Mouse (Mus musculus) layer of hippocampus, adult 2 months (tissue): Measurements from ENCODE around the gene Itk. TPM values are rescaled to one million over a fixed set of nuclear protein-coding genes. Genes with fewer than 3 reads are reported as not detected.

Experiments
- DNase-seq, 2 experiments: peaks; one replicate each; pipeline ENCODE4 v3.0.0; 2022; ENCODE audit warnings: low spot score in 2 of 2
- H3K27ac ChIP-seq: fragments of 200-600 bp; 2 replicates; pipeline ENCODE4 v1.8.1; 2022
- H3K4me3 ChIP-seq: fragments of 200-600 bp; 2 replicates; pipeline ENCODE4 v1.8.1; 2022; ENCODE audit warnings: mild to moderate bottlenecking
- CTCF ChIP-seq: fragments of 200-600 bp; conservative IDR thresholded peaks from 2 replicates; pipeline ENCODE4 v1.8.1; 2022; ENCODE audit warnings: antibody characterized with exemption, mild to moderate bottlenecking, moderate library complexity
- total RNA-seq, 2 experiments: library from RNA; stranded (reverse); gene quantifications; 2 replicates each; pipeline ENCODE4 v1.2.3; 2021

Itk gene
- total RNA-seq, 2 experiments from 2014 or later: 0.27 to 0.38 TPM

- DNase-seq: no peak
- Histone ChIP-seq H3K4me3 (no peak overlapping the region), H3K27ac (no peak overlapping the region)
- TF ChIP-seq CTCF: no peak
These were observed 100.3 kb downstream of the Itk start for GRCm38 (mm10) chr11:46289022-46289421.

DNA sequence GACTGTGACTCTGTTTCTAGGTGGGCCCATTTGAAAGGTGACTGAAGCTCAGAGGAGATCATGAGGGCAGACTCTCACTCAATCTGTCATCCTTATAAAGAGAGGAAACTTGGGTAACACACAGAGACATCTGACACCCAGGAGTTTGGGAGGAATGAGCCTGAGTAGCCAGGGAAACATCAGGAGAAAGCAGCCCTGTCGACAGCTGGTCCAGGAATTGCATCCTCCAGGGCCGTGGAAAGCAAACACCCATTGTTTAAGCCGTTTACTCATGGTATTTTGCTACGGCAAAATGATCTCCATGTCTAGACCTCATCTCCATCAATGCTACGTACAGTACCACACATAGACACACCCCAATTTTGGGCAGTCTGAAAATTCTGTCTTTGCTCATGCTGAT lies 101.2 kb downstream of the Itk start:
- no peak for TF ChIP-seq CTCF
- Histone ChIP-seq H3K4me3 (no peak overlapping the region), H3K27ac (peak overlapping the region; percentile 52)
- DNase-seq: no peak

DNA sequence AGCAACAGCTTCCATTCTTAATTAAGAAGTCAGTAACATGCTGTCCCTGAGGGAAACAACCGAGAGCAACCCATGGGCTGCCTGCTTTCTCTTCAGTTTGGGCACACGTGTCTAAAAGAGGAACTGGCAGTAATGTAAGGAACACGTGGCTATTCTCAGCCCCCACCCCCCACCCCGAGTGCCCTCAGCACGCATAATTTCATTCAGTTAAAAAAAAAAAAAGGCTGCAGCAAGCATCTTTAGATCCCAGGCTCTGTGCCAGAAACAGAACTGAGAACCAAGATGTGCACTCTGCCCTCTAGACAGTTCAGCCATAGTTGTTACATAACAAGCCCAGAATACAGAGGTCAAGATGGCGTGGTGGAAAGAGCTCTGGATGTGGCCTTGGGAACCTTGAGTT lies 102.5 kb downstream of the Itk start:
- no peak overlapping the region for H3K4me3 ChIP-seq
- no peak for TF ChIP-seq CTCF
- peak overlapping the region; percentile 52; the same call in 1 of the 2 replicates for H3K27ac ChIP-seq
- DNase-seq: no peak

- Histone ChIP-seq H3K4me3 (no peak overlapping the region), H3K27ac (peak overlapping the region; percentile 59; the same call in 1 of the 2 replicates)
- no peak for DNase-seq
- no peak for TF ChIP-seq CTCF
These were observed 105.5 kb downstream of the Itk start for GRCm38 (mm10) chr11:46283800-46284199.

DNA sequence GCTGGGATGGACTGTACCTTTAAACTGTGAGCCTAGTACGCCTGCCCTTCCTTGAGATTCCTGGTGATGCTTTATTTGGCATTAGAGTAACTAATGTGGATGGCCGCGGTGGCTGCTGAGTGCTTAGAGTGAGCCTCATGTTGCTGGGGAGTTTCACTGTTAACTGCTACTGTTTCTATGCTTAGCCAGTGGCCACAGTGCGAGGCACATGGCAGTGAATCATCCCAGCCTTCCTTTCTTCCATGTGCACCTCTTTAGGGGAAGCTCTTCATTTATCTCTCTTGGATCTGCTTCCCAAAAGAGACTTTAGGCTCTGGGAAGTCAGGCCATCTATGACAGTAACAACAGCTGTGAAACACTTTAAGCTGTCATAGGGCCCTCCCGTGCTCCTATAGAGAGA lies 106.7 kb downstream of the Itk start:
- no peak for TF ChIP-seq CTCF
- DNase-seq: no peak
- no peak overlapping the region; the same call in 1 of the 2 replicates for H3K27ac ChIP-seq
- no peak overlapping the region for H3K4me3 ChIP-seq

DNA sequence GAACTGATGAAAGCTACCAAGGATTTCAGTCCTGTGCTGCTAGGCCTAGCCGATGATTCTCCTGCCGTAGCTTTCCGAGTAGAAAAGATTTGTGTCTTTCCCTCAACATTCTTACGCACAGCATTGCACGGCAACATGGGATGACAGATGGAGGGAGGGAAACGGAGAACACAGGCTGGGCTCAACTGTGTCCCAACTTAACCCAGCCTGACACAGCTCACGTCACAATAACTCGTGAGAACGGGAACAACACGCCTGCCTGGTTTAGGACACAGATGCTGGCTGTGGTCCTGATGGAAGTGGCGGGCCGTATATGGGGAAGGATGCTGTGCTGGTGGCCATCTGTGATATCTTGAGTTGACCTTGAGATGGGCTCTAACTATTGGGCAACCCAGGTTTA lies 110.6 kb downstream of the Itk start:
- no peak for TF ChIP-seq CTCF
- peak overlapping the region; percentile 64 for H3K27ac ChIP-seq
- DNase-seq: peak in 1 of 2 experiments; percentile 46

DNA sequence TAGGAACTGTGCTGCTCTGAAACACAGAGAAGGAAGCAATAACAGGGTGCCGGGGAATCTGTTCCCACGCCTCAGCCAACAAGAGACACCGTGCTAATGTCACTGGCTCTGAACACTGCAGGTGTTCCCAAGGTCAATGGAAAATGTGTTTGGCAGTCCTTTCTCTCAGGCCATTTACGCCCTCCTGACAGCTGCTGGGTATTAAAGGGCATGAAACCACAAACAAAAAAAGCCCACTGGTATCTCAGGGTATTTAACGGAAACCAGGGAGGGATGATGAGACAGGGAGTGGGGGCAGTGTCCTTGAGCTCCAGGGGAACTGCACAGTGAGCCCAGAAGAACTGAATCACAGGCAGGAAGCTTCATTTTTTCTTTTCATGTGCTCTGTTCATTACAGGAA lies 111.2 kb downstream of the Itk start:
- H3K27ac ChIP-seq: peak overlapping the region; percentile 64; the same call in 1 of the 2 replicates
- DNase-seq: no peak
- H3K4me3 ChIP-seq: no peak overlapping the region
- no peak for TF ChIP-seq CTCF

More for the DNA sequence above, 110.6 kb downstream of the Itk start:
- H3K4me3 ChIP-seq: no peak overlapping the region

GRCm38 (mm10) chr11:46276778-46277177 lies 112.5 kb downstream of the Itk start:
- DNase-seq: no peak
- peak; percentile 76 for TF ChIP-seq CTCF
- no peak overlapping the region for H3K4me3 ChIP-seq
- H3K27ac ChIP-seq: 0 out of 2 replicates have a peak overlapping the region, but pooled peaks have one; percentile 11

GRCm38 (mm10) chr11:46276168-46276567 lies 113.1 kb downstream of the Itk start:
- no peak overlapping the region for H3K4me3 ChIP-seq
- DNase-seq: no peak
- TF ChIP-seq CTCF: no peak
- H3K27ac ChIP-seq: 0 out of 2 replicates have a peak overlapping the region, but pooled peaks have one; percentile 33

- Histone ChIP-seq H3K27ac (peak overlapping the region; percentile 53; the same call in 1 of the 2 replicates), H3K4me3 (no peak overlapping the region)
- DNase-seq: peak; percentile 83 to 86
- TF ChIP-seq CTCF: peak; percentile 72
These were observed 114.0 kb downstream of the Itk start for GRCm38 (mm10) chr11:46275302-46275701.

Other genes with a start within 250 kb of the Itk start
- 1 to 10 TPM; 1.3 to 1.7 TPM for gene Nipal4, start 223.0 kb downstream of the Itk start, total RNA-seq
- 1 to 10 TPM in 1 of 2 experiments, under 1 TPM in 1; 0.72 to 1.0 TPM for gene Fndc9, start 154.0 kb downstream of the Itk start, total RNA-seq
- gene Cyfip2, start 76.7 kb downstream of the Itk start, total RNA-seq: 100 to 1,000 TPM; 530 to 540 TPM
- not detected for gene Fam71b, start 7.0 kb upstream of the Itk start, total RNA-seq
- gene Med7, start 47.4 kb upstream of the Itk start, total RNA-seq: 10 to 100 TPM; 34.4 to 36.1 TPM
- 1 to 10 TPM; 2.2 to 2.8 TPM for gene Havcr2, start 65.4 kb upstream of the Itk start, total RNA-seq
- not detected for gene Gm12169, start 134.7 kb upstream of the Itk start, total RNA-seq
- not detected for gene BC053393, start 182.0 kb upstream of the Itk start, total RNA-seq
- gene Dppa1, start 239.7 kb upstream of the Itk start, total RNA-seq: not detected